Mouse (Mus musculus) heart, adult 11 months (tissue): ENCODE data around the gene Zgrf1.
A peak's percentile ranks its signal among the peaks of the same experiment; 100 is the strongest.

ENCODE experiments used
- DNase-seq: peaks from one replicate; pipeline ENCODE4 v3.0.0; 2022

Zgrf1 gene

GRCm38 (mm10) chr3:127552973-127553719 lies at the start of gene Zgrf1, which contains the start of gene Larp7:
TSS of gene Zgrf1 (plus strand) at chr3:127553489.
TSS of gene Larp7 (minus strand) at chr3:127553349.
- peak; percentile 100 for DNase-seq

- peak; percentile 74 for DNase-seq
Measured at GRCm38 (mm10) chr3:127507878-127508783, 45.2 kb upstream of the Zgrf1 start.

- peak; percentile 84 for DNase-seq
Measured at GRCm38 (mm10) chr3:127511786-127512746, 41.2 kb upstream of the Zgrf1 start.

GRCm38 (mm10) chr3:127512794-127513335 lies 40.4 kb upstream of the Zgrf1 start:
- DNase-seq = peak; percentile 74

- peak; percentile 51 for DNase-seq
Measured at GRCm38 (mm10) chr3:127513699-127514098, 39.6 kb upstream of the Zgrf1 start.

GRCm38 (mm10) chr3:127515251-127515650 lies 38.0 kb upstream of the Zgrf1 start:
- DNase-seq = peak; percentile 28

- DNase-seq = peak; percentile 85
Measured at GRCm38 (mm10) chr3:127520300-127520699, 33.0 kb upstream of the Zgrf1 start.

- DNase-seq = peak; percentile 90
Measured at GRCm38 (mm10) chr3:127521156-127521555, 32.1 kb upstream of the Zgrf1 start.

- peak; percentile 95 for DNase-seq
Measured at GRCm38 (mm10) chr3:127525188-127525819, 28.0 kb upstream of the Zgrf1 start.

- peak; percentile 95 for DNase-seq
Measured at GRCm38 (mm10) chr3:127527465-127528034, 25.7 kb upstream of the Zgrf1 start.

- no peak for DNase-seq
Measured at GRCm38 (mm10) chr3:127529210-127529609, 24.1 kb upstream of the Zgrf1 start.

- DNase-seq = peak; percentile 71
Measured at GRCm38 (mm10) chr3:127529824-127530223, 23.5 kb upstream of the Zgrf1 start.

- DNase-seq = peak; percentile 78
Measured at GRCm38 (mm10) chr3:127530293-127530692, 23.0 kb upstream of the Zgrf1 start.

GRCm38 (mm10) chr3:127539193-127539592 lies 14.1 kb upstream of the Zgrf1 start:
- peak; percentile 92 for DNase-seq

GRCm38 (mm10) chr3:127543976-127544375 lies 9.3 kb upstream of the Zgrf1 start:
- peak; percentile 58 for DNase-seq

GRCm38 (mm10) chr3:127544610-127545121 lies 8.6 kb upstream of the Zgrf1 start:
- DNase-seq = peak; percentile 48

- DNase-seq = no peak
Measured at GRCm38 (mm10) chr3:127547882-127548281, 5.4 kb upstream of the Zgrf1 start.

GRCm38 (mm10) chr3:127552434-127552972 lies 786 bp upstream of the Zgrf1 start:
- DNase-seq = no peak

GRCm38 (mm10) chr3:127553720-127554043 lies 393 bp downstream of the Zgrf1 start:
- no peak for DNase-seq

- no peak for DNase-seq
Measured at GRCm38 (mm10) chr3:127554723-127555122, 1.4 kb downstream of the Zgrf1 start.

- no peak for DNase-seq
Measured at GRCm38 (mm10) chr3:127558201-127558600, 4.9 kb downstream of the Zgrf1 start.
